Mouse (Mus musculus): ENCODE measurements around the gene Cyyr1.
"Not testable (repeated sequence)": the region's sequence is repeated elsewhere in the genome, so short reads cannot be mapped to it uniquely, and the experiment has no call there.

Cyyr1 gene

GRCm38 (mm10) chr16:85553297-85553696 is at the start of gene Cyyr1:
TSS of gene Cyyr1 (minus strand) at chr16:85553397.
- DNase-seq (ENCODE audit: low read depth, low spot score) = not testable (repeated sequence)

- no peak for DNase-seq (ENCODE audit: low read depth, low spot score)
Observed at GRCm38 (mm10) chr16:85588844-85589243, 35.6 kb upstream of the Cyyr1 start.

DNA sequence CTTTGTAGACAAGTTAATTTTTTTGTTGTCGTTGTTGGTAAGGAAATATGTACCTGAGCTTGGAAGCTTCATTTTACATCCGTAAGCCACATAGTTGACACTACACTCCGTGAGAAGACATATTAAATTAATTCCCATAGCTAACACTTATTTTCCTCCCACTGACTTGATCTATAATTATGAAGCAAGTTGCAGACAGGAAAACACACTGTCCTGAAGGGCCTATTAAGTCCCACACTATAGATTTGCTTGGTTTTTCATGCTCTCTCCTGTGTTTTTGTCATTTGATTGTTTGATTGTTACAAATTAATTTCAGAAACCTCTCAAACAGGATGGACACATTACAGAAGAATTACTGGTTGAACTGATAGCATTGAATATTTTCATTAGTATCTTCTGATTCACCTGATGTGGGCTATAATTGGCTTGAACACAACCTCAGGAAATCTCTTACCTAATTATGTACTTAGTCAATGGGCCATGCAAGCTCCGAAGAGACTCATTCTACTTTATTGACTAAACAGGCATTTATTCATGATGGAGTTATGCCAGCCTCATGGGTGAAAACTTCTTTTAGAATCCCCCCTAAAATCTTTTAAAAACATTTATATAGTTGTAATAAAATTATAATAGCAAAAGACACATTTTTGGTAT is 34.5 kb upstream of the Cyyr1 start:
- DNase-seq (ENCODE audit: low read depth, low spot score) = no peak

DNA sequence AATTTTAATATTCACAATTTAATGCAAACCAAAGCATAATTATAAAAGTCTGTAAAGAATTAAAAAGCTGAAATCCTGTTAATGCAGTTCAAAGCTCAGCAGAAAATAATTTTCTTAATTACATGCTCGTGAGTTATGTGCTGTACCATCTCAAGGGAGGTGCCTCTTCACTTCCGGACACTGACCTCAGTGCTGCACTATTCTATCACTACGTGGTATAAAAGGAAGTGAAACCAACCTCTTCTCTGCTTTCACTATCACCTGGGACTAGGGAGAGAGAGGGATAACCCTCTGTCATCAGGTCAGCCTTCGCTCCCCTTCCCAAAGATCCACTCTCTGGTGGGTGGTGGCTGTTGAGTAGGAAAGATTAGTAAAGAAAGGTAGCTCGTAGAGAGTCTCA is 13.3 kb upstream of the Cyyr1 start:
- no peak for DNase-seq (ENCODE audit: low read depth, low spot score)

DNA sequence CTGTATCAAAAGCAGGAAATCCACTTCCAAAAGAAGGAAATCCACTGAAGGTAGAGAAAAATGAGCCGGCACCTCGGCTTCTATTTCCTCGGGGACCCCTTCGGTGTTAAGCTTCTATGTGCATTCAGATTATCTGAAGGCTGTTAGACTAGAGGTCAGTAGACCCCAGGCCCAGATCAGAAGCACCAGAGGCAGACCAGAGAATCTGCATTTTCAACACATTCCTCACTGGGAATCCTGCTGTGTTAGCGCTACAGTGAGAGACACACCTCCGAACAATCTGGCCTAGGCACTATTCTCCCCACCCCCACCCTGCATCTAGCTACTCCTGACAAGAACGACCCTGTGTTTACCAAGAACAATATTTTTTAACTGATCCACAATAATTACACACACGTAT is 641 bp upstream of the Cyyr1 start:
- no peak for DNase-seq (ENCODE audit: low read depth, low spot score)

- DNase-seq (ENCODE audit: low read depth, low spot score) = not testable (repeated sequence)
Observed at GRCm38 (mm10) chr16:85551976-85552375, 1.2 kb downstream of the Cyyr1 start.

- no peak for DNase-seq (ENCODE audit: low read depth, low spot score)
Observed at GRCm38 (mm10) chr16:85549971-85550567, 3.1 kb downstream of the Cyyr1 start.

- DNase-seq (ENCODE audit: low read depth, low spot score) = no peak
Observed at GRCm38 (mm10) chr16:85546519-85546918, 6.7 kb downstream of the Cyyr1 start.

GRCm38 (mm10) chr16:85541676-85542273 is 11.4 kb downstream of the Cyyr1 start:
- no peak for DNase-seq (ENCODE audit: low read depth, low spot score)

GRCm38 (mm10) chr16:85541023-85541422 is 12.2 kb downstream of the Cyyr1 start:
- no peak for DNase-seq (ENCODE audit: low read depth, low spot score)

GRCm38 (mm10) chr16:85538367-85538766 is 14.8 kb downstream of the Cyyr1 start:
- no peak for DNase-seq (ENCODE audit: low read depth, low spot score)

- no peak for DNase-seq (ENCODE audit: low read depth, low spot score)
Observed at GRCm38 (mm10) chr16:85536075-85536474, 17.1 kb downstream of the Cyyr1 start.

DNA sequence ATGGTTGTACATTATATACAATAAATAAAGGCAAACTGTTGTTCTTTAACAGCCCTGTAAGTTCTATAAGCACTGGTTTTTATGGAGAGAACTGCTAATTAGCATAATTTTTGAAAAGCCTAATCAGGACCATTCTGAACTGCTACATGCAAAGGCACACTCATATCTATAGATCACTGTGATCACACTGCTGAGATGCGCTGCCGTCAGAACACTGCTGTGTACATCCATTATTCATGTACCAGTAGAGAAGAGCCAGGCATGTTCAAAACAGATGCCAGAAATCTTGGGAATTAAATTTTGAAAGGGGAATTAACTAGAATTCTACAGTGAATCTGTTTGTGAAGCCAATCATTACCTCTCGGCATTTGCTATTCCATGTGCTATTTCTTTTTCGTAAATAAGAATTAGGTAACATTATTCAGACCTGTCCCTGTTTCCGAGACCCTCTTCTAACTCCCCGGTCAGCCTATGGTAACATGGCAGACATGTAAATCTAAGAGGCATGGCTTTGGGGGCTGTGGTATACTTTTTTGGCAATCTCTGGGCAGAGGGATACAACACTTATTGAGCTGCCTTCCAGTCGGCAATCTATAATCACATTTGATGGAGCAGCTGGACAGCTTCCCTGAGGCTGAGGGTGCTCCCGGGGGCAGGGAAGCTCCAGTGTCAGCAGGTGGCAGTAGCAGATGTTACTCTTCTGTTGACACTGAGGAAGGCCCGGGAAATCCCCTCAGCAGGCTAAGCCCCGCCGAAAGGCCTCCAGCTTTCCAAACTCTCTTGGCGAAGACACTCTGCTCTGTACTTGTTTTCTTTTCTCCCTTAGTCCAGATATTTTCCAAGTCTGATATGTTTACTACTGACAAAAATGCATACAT is 25.2 kb downstream of the Cyyr1 start:
- DNase-seq (ENCODE audit: low read depth, low spot score) = no peak

GRCm38 (mm10) chr16:85524589-85524988 is 28.6 kb downstream of the Cyyr1 start:
- DNase-seq (ENCODE audit: low read depth, low spot score) = no peak

- DNase-seq (ENCODE audit: low read depth, low spot score) = no peak
Observed at GRCm38 (mm10) chr16:85507264-85507663, 45.9 kb downstream of the Cyyr1 start.

DNA sequence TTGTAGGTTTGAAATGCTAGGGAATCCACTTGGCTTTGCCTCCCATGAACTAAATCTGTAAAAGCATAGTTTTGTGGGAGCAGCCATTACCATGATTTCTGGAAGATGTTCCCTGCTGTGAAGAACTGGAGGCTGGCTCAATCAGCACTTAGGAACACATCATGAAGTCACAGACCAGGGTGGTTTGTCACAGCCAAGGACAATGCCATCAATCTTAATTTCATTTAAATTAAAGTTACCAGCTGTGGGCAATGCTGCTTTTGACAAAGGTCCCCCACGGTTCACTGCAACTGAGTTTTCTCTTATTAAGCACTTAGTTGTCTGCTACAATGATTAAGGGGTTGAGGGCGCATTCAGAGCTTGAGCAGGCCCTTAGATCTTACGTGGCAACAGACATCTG is 48.1 kb downstream of the Cyyr1 start:
- no peak for DNase-seq (ENCODE audit: low read depth, low spot score)

- no peak for DNase-seq (ENCODE audit: low read depth, low spot score)
Observed at GRCm38 (mm10) chr16:85503416-85503815, 49.8 kb downstream of the Cyyr1 start.

GRCm38 (mm10) chr16:85495837-85496236 is 57.4 kb downstream of the Cyyr1 start:
- no peak for DNase-seq (ENCODE audit: low read depth, low spot score)

GRCm38 (mm10) chr16:85488105-85488607 is 65.0 kb downstream of the Cyyr1 start:
- DNase-seq (ENCODE audit: low read depth, low spot score) = no peak

- DNase-seq (ENCODE audit: low read depth, low spot score) = no peak
Observed at GRCm38 (mm10) chr16:85487266-85487665, 65.9 kb downstream of the Cyyr1 start.

GRCm38 (mm10) chr16:85484557-85484956 is 68.6 kb downstream of the Cyyr1 start:
- DNase-seq (ENCODE audit: low read depth, low spot score) = no peak

GRCm38 (mm10) chr16:85474552-85475071 is 78.6 kb downstream of the Cyyr1 start:
- no peak for DNase-seq (ENCODE audit: low read depth, low spot score)
